Mouse (Mus musculus) induced T-regulatory cell, adult 2 months (primary cell): ENCODE measurements around the gene Hils1.
"Not testable (repeated sequence)": the region's sequence is repeated elsewhere in the genome, so short reads cannot be mapped to it uniquely, and the experiment has no call there.

ENCODE experiments used
- DNase-seq: peaks from one replicate; pipeline ENCODE4 v3.0.0-alpha.2; 2012; ENCODE audit warnings: low read depth

The Hils1 gene

GRCm38 (mm10) chr11:95004136-95004936 is 36.9 kb downstream of the Hils1 start:
- DNase-seq: no peak

- DNase-seq: no peak
Observed at GRCm38 (mm10) chr11:95004937-95005198, 37.5 kb downstream of the Hils1 start.

GRCm38 (mm10) chr11:95006038-95006437 is 38.6 kb downstream of the Hils1 start:
- DNase-seq: no peak

- peak; percentile 87 for DNase-seq
Observed at GRCm38 (mm10) chr11:95006525-95007219, 39.3 kb downstream of the Hils1 start.

- no peak for DNase-seq
Observed at GRCm38 (mm10) chr11:95007418-95007817, 40.0 kb downstream of the Hils1 start.

GRCm38 (mm10) chr11:95008661-95009628 is 41.6 kb downstream of the Hils1 start:
- peak; percentile 52 for DNase-seq

GRCm38 (mm10) chr11:95009629-95010014 is 42.2 kb downstream of the Hils1 start, which contains the start of gene Samd14:
TSS of gene Samd14 (plus strand) at chr11:95009879.
- peak; percentile 59 for DNase-seq

- no peak for DNase-seq
Observed at GRCm38 (mm10) chr11:95010141-95010739, 42.8 kb downstream of the Hils1 start.

GRCm38 (mm10) chr11:95010841-95011403 is 43.5 kb downstream of the Hils1 start:
- not testable (repeated sequence) for DNase-seq

- DNase-seq: no peak
Observed at GRCm38 (mm10) chr11:95011416-95011815, 44.0 kb downstream of the Hils1 start.

- DNase-seq: no peak
Observed at GRCm38 (mm10) chr11:95012075-95012474, 44.7 kb downstream of the Hils1 start.

GRCm38 (mm10) chr11:95012487-95012886 is 45.1 kb downstream of the Hils1 start:
- DNase-seq: no peak

- DNase-seq: no peak
Observed at GRCm38 (mm10) chr11:95015484-95015883, 48.1 kb downstream of the Hils1 start.
